Mouse (Mus musculus) adrenal gland, postnatal 4 days (tissue): ENCODE measurements at regions not wholly inside any gene's neighbourhood (a gene's known extent, or its start where the extent isn't known, plus 50 kb on each side); places are given as distances from the start of the nearest gene placed in this dataset.

Experiments
- DNase-seq, 2 experiments: peaks; one replicate each; pipeline ENCODE4 v3.0.0; 2021 to 2022; ENCODE audit warnings: low spot score in 2 of 2, mixed read lengths in 2 of 2

GRCm38 (mm10) chr10:16589399-16589798 is 1133.6 kb upstream of the Cited2 start:
- DNase-seq: no peak

DNA sequence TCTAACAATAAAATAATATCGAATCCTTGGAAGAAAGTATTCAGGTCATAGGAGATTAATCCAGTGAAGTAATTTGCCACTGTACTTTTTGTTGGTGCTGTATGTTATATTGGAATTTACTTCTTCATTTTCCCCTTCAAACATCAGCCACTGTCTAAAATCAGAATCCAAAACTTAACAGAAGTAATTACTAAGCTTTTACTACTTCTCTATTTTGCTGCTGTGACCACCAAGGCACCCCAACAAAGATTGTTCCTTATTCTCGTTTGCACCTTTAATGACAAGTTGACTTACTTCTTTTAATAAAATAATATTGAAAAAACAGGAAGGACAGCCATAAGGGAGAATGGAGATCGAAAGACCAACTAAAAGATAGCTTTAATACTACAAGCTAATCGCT is 1130.1 kb upstream of the Cited2 start:
- no peak for DNase-seq

- no peak for DNase-seq
Measured at GRCm38 (mm10) chr10:16600041-16600440, 1123.0 kb upstream of the Cited2 start.

GRCm38 (mm10) chr10:16600551-16601224 is 1122.3 kb upstream of the Cited2 start:
- DNase-seq: no peak

GRCm38 (mm10) chr10:16601225-16601595 is 1121.8 kb upstream of the Cited2 start:
- no peak for DNase-seq

DNA sequence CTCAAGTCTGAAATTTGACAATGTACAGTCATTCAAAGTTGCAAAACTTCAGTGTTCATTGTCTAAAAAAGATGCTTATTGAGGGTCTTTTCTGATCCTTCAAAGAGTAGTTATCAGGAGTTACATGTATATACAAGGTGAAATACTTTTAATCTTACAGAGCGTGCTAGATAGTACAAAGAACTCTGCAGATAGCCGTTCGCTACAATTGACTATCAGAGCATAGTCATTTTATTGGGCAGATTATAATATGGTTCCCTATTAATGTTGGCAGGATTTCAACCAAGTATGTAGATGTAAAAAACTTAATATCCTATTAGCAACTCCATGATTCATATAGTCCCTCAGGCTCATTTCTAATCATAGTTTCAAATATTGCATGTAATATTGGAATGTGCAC is 1114.7 kb upstream of the Cited2 start:
- no peak for DNase-seq

GRCm38 (mm10) chr10:16618752-16619151 is 1104.3 kb upstream of the Cited2 start:
- DNase-seq: no peak

GRCm38 (mm10) chr10:16619584-16619983 is 1103.4 kb upstream of the Cited2 start:
- DNase-seq: no peak

DNA sequence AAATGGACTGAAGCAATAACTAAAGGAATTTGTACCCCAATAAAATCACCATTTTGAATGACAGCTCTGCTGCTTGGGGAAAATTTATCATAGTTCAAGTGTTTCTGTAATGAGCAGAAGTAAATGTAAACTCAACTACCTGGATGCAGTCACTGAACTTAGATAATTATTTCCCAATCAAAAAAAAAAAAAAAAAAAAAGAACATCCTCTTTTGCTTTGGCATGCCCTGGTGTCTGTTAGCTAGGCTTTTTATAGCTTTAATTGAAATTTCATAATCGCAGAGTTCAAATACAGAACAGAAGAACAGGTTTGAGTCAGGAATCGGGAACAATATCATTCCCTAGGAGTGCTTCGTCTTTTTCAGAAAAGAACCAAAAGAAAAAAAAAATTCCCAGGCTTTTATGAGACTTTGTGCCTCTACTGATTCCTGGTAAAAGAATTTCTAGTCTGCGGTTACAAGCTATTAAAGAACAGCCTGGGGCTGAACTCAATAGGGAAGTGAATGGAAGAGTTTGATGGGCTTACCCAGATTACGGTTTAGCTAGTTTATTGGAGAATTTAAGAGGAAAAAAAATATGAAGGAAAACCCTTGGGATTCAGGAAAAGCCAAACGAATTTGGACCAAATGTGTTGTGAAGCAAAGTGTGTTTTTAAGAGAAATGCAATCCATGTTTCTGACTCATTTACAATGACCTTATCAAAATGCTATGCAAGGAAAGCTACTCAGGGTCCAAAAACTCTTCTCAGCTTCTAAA is 1102.0 kb upstream of the Cited2 start:
- DNase-seq: no peak

GRCm38 (mm10) chr10:16622821-16623220 is 1100.2 kb upstream of the Cited2 start:
- DNase-seq: no peak

DNA sequence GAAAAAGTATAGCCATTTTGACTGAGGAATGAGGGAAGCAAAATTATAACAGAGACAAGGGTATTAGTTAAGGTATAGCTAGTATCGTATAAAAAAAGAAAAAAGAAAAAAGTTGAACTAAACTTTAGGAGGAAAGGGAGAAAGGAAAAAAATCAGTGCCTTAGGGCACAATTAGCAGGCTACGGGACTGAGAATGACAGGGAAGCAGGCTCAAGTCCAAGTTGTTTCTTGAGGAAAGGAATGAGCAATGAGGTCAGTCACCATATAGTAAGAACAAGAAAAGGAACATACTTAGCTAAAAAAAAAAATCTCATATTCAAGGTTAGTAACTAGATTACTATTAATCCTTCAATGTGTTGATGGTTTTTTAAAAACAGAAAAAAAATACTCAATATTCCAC is 1089.8 kb upstream of the Cited2 start:
- no peak for DNase-seq

DNA sequence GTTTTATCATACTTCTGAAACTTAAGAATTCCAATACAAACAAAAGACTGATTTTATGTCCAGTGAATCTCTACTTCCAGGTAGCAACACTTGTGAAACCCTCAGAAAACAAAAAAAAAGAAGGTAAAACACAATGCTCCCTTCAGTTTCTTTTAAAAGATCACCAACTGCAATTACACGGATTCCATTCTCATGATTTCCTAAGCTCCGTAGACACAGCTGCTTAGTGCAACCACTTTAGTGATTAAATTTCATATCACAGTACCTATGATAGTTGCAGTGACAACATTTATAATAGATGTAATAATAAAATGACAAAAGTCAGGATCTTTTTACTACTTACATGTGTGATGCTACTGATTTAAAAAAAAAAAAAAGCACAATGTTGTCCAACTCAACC is 1087.6 kb upstream of the Cited2 start:
- no peak for DNase-seq

DNA sequence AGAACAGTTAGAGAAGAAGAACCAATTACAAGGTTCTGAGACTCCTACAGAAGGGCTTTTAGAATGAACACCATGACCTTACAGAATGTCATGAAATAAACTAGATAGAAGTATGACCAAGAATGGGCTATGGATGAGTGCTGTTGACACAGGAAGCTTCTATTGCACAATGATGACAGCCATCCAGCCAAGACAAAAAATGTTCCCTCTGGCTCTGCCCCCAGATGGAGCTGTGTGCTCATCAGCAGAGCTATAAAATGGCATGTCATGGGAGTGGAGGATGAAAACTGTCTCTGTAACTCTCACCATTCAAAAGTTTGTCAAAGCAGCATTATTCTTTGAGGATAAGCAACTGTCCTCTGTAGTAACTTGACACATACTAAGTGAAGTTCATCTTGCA is 1086.0 kb upstream of the Cited2 start:
- DNase-seq: no peak

DNA sequence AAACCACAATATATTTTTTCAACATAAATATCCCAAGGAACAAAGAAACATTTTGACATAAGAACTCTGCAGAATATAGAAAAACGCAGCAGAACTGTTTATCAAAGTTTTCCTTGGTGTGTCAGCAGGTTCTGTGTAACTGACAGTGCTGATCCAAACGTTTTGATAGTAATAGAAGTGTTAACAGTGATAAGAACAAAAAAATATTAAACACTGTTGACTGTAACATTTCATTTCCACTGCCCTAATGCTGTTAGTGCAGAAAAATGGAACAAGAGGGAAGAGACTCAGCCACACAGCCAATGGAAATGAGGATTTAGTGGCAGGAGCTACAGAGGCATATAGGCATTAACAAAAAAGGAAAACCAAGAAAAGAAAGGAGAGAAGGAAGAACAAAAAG is 1084.9 kb upstream of the Cited2 start:
- DNase-seq: no peak

DNA sequence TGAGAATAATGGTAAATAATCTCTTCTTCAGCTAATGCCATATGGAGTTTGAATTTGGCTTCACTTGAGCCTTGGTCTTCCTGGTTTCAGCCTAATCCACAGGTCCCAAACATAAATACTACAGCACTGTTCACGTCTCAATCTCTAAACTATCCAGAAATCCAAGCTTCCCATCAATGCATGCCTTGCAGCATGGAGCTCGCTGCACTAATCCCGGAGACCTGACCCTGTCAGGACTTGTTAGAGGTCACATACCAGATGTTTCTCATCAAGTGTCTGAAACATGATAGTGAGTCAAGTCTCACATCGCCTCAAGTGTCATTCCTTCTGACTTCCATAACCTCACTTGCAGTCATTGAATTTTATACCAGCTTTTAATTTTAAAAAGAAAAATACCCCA is 1082.9 kb upstream of the Cited2 start:
- DNase-seq: no peak

DNA sequence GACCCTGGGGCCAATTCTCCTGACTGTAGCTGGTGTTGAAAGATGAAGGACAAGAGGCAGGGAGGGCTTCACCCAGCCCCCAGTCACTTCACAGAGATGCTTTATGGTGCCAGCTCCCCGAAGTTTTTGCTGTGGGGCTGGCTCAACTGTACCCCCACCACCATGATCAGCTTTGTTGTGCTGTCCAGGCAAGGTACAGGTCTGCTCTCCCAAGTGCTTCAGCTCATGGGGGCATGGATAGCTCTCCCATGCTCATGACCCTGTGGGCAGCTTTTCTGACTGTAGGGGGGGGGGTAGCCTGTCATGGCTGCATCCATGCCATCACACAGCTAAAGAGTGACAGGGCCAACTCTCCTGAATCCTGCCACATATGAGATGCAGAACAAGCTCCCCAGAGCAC is 1072.9 kb upstream of the Cited2 start:
- DNase-seq: no peak

DNA sequence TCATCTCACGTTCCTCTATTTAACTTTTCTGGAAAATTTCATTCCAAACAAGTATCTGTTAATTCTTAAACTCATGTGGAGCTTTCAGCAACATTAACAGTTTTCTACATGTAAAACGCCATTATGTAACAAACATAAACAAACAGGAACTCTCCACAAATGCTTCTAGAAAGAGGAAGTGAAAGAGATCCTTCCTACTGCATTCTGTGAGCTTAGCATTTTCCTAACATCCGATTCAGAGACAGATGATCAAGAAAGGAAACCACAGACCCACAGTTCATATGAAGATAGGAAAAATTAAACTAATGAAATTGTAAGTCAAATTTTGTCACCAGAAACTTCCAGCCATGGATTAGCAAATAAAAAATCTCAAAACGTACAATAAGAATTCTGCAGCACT is 1070.6 kb upstream of the Cited2 start:
- DNase-seq: no peak

DNA sequence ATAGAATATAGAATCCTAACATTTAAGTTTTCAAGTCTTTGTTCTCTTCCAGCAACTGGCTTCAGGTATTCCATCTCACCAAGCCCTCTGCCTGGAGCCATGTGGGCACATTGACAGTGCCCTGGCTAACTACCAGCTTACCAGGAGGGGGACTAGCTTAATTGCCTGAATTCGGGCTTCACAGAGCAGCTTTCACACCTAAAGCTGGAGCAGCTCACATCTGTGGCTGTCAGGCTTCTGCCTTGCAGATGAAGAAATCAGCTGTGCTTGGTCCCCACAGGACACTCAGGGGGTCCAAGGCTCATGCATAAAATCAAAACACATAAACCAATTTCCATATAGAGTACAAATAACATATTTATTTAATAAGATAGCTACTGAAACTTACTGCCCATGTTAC is 1058.5 kb upstream of the Cited2 start:
- no peak for DNase-seq

- DNase-seq: no peak
Measured at GRCm38 (mm10) chr10:16670286-16670685, 1052.7 kb upstream of the Cited2 start.

DNA sequence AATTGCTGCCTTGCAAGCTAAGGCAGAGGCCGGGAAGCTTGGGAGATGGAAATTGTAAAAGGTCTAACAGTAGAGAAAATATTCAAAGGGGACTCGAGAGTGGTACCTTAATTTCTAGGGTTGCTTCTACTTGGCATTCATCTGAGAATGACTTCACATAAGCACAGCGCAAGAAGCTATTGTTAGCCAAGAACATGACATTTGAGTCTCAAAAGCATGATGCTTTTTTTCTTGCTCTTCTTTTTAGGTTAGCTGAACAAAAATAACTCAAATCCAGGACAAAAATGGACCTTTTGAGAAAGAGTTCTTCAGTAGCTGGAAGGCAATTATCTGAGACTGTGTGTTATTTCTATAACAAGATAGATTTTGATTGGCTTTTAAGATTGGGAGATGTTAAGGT is 1042.0 kb upstream of the Cited2 start:
- DNase-seq: no peak

DNA sequence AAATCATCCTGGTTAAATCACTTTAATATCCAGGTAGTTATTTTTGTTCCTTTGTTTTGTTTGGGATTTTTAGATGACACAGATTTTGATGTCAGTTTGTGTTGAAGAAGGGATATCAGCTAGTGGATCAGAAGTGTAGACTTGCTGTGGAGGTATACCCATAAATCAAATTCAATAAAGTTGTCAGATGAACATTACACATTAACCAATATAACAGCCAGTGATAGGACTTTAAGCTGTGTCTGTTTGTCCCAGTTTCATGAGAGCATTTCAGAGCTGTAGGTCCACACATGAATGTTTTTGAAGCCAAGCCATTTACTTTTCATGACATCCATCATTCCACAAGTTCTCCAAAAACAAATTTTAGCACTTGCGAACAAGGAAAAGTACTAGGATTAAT is 1037.7 kb upstream of the Cited2 start:
- DNase-seq: no peak

DNA sequence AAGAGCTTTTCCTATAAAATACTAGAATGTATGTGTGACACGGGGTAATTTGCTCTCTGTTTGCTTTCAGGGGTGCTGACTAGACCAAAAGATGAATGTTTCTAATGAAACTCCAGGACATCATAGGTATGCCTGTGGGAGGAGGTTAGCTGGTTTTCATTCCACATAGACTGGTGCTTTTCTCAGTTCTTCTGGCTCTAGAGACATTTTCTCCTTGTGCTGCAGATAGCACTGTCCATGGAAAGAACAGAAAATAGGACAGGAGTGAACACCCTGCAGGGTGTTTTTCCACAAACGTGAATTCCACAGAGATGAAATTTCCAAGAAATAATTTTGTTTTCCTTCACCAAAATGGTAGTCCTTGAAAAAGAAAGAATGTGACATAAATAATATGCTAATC is 1016.0 kb upstream of the Cited2 start:
- DNase-seq: no peak

GRCm38 (mm10) chr10:16713143-16713542 is 1009.9 kb upstream of the Cited2 start:
- DNase-seq: no peak
